Mouse (Mus musculus) midbrain, embryonic 11.5 days (tissue): ENCODE results near the gene Tmem120a. TPM values are rescaled to one million over a fixed set of nuclear protein-coding genes. Genes with fewer than 3 reads are reported as not detected.

Experiments
- ATAC-seq: fragments of 200-750 bp; cut with Nextera tagmentation; 2 replicates; pipeline ENCODE4 v1.8.0; 2017; ENCODE audit warnings: moderate TSS enrichment, moderate library complexity; ENCODE audit not compliant: low FRiP score
- DNase-seq: peaks from one replicate; pipeline ENCODE4 v3.0.0; 2015; ENCODE audit warnings: low spot score; ENCODE audit errors: missing footprints
- H3K27ac ChIP-seq: fragments of 300-500 bp; sonication (generic); 2 replicates; pipeline ENCODE4 v1.5.1; 2014; ENCODE audit warnings: low read depth, low read length
- H3K27me3 ChIP-seq: fragments of 300-500 bp; sonication (generic); 2 replicates; pipeline ENCODE4 v1.6.1; 2014; ENCODE audit warnings: mild to moderate bottlenecking, low read length, moderate library complexity, mixed read lengths; ENCODE audit not compliant: control insufficient read depth, insufficient read depth
- H3K36me3 ChIP-seq: fragments of 300-500 bp; sonication (generic); 2 replicates; pipeline ENCODE4 v1.6.1; 2014; ENCODE audit warnings: mild to moderate bottlenecking, low read length, moderate library complexity, mixed read lengths; ENCODE audit not compliant: control insufficient read depth, insufficient read depth
- H3K4me1 ChIP-seq: fragments of 300-500 bp; sonication (generic); 2 replicates; pipeline ENCODE4 v1.6.1; 2014; ENCODE audit warnings: low read length; ENCODE audit not compliant: control insufficient read depth, insufficient read depth
- H3K4me2 ChIP-seq: fragments of 300-500 bp; sonication (generic); 2 replicates; pipeline ENCODE4 v1.6.1; 2014; ENCODE audit warnings: mild to moderate bottlenecking, moderate library complexity
- H3K4me3 ChIP-seq: fragments of 300-500 bp; sonication (generic); 2 replicates; pipeline ENCODE4 v1.5.1; 2014; ENCODE audit warnings: low read depth, low read length
- H3K9ac ChIP-seq: fragments of 300-500 bp; sonication (generic); 2 replicates; pipeline ENCODE4 v1.6.1; 2014; ENCODE audit warnings: low read length
- H3K9me3 ChIP-seq: fragments of 300-500 bp; sonication (generic); 2 replicates; pipeline ENCODE4 v1.6.1; 2016; ENCODE audit warnings: low read length; ENCODE audit not compliant: control insufficient read depth
- WGBS: fragments of 180-500 bp; shearing (Covaris S2); extraction: QIAGEN DNeasy Blood & Tissue Kit; methylation state at CpG from one replicate; pipeline ENCODE4 v1.1.7; 2014; 5-methylcytosine and 5-hydroxymethylcytosine counted together
- polyA plus RNA-seq: library from polyadenylated mRNA; unstranded; fragments of >200 nt; fragmentation: Nextera tagmentation; extraction: Ambion mirVana; gene quantifications from 2 replicates; pipeline ENCODE4 v1.2.1, GENCODE M21; 2014

The Tmem120a gene
- polyA plus RNA-seq: 57.5 and 59.9 TPM in 2 replicates

GRCm38 (mm10) chr5:135743741-135744609 is at the start of gene Tmem120a:
Tmem120a (minus strand) TSS chr5:135744448.
- peak within 1 kb of the TSS; percentile 94 for H3K4me2 ChIP-seq
- peaks cover 8% of the 10 kb centered on the region; the same call in 1 of the 2 replicates for H3K9me3 ChIP-seq
- peak within 1 kb of the TSS; percentile 91 for H3K4me3 ChIP-seq
- under 1% methylated on average over 60 of the region's 60 CpGs for WGBS
- DNase-seq: peak; percentile 97
- H3K9ac ChIP-seq: peak within 1 kb of the TSS; percentile 80
- no peaks in the 10 kb centered on the region for H3K27me3 ChIP-seq
- peak; percentile 94 for ATAC-seq
- H3K4me1 ChIP-seq: peaks cover 9% of the 10 kb centered on the region
- no peak within 1 kb of the TSS for H3K27ac ChIP-seq
- no peaks in the 10 kb centered on the region for H3K36me3 ChIP-seq

GRCm38 (mm10) chr5:135782901-135783300 is 38.7 kb upstream of the Tmem120a start:
- H3K36me3 ChIP-seq: peaks cover 34% of the 10 kb centered on the region

GRCm38 (mm10) chr5:135780331-135780730 is 36.1 kb upstream of the Tmem120a start:
- no peak for ATAC-seq
- peak; percentile 72 for DNase-seq
- Histone ChIP-seq H3K4me1 (peaks cover 17% of the 10 kb centered on the region), H3K4me2 (no peak overlapping the region), H3K9me3 (no peaks in the 10 kb centered on the region), H3K27ac (no peak overlapping the region), H3K27me3 (no peaks in the 10 kb centered on the region; the same call in 1 of the 2 replicates), H3K4me3 (no peak overlapping the region), H3K9ac (no peak overlapping the region), H3K36me3 (peaks cover 14% of the 10 kb centered on the region)
- WGBS: 82% methylated on average over 8 of the region's 8 CpGs

More at GRCm38 (mm10) chr5:135782901-135783300, 38.7 kb upstream of the Tmem120a start:
- WGBS: 99% methylated on average over 4 of the region's 4 CpGs
- H3K4me2 ChIP-seq: no peak overlapping the region
- DNase-seq (peak; percentile 66), ATAC-seq (no peak)
- no peak overlapping the region for H3K4me3 ChIP-seq
- peaks cover 12% of the 10 kb centered on the region for H3K4me1 ChIP-seq
- no peaks in the 10 kb centered on the region for H3K9me3 ChIP-seq
- no peak overlapping the region for H3K9ac ChIP-seq
- no peaks in the 10 kb centered on the region for H3K27me3 ChIP-seq
- H3K27ac ChIP-seq: no peak overlapping the region

GRCm38 (mm10) chr5:135778471-135779445 is 34.5 kb upstream of the Tmem120a start, which contains the start of gene Mdh2:
Mdh2 (plus strand) TSS chr5:135778480.
- H3K4me3 ChIP-seq: peak within 1 kb of the TSS; percentile 71
- WGBS: 1% methylated on average over 70 of the region's 70 CpGs
- peak; percentile 99 for ATAC-seq
- H3K27me3 ChIP-seq: no peaks in the 10 kb centered on the region; the same call in 1 of the 2 replicates
- peak; percentile 100 for DNase-seq
- peak within 1 kb of the TSS; percentile 84 for H3K4me2 ChIP-seq
- peak within 1 kb of the TSS; percentile 87 for H3K27ac ChIP-seq
- H3K4me1 ChIP-seq: peaks cover 17% of the 10 kb centered on the region
- H3K9me3 ChIP-seq: no peaks in the 10 kb centered on the region
- peaks cover 9% of the 10 kb centered on the region; the same call in 1 of the 2 replicates for H3K36me3 ChIP-seq
- peak within 1 kb of the TSS; percentile 96 for H3K9ac ChIP-seq

GRCm38 (mm10) chr5:135777796-135778470 is 33.7 kb upstream of the Tmem120a start, which contains the start of gene Styxl1:
Styxl1 (minus strand) TSS chr5:135778385.
- Histone ChIP-seq H3K4me1 (peaks cover 17% of the 10 kb centered on the region), H3K9me3 (no peaks in the 10 kb centered on the region), H3K27ac (peak within 1 kb of the TSS; percentile 87), H3K4me3 (peak within 1 kb of the TSS; percentile 71), H3K36me3 (peaks cover 3% of the 10 kb centered on the region; the same call in 1 of the 2 replicates), H3K4me2 (peak within 1 kb of the TSS; percentile 84), H3K27me3 (no peaks in the 10 kb centered on the region; the same call in 1 of the 2 replicates), H3K9ac (peak within 1 kb of the TSS; percentile 96)
- DNase-seq (no peak), ATAC-seq (peak; percentile 94)
- under 1% methylated on average over 45 of the region's 45 CpGs for WGBS

- H3K36me3 ChIP-seq: no peaks in the 10 kb centered on the region
- no peak overlapping the region for H3K4me3 ChIP-seq
- 71% methylated on average over 4 of the region's 4 CpGs for WGBS
- H3K27ac ChIP-seq: no peak overlapping the region
- DNase-seq: no peak
- peak overlapping the region; percentile 9; the same call in 1 of the 2 replicates for H3K9ac ChIP-seq
- H3K4me2 ChIP-seq: no peak overlapping the region
- peaks cover 17% of the 10 kb centered on the region for H3K4me1 ChIP-seq
- no peaks in the 10 kb centered on the region for H3K9me3 ChIP-seq
- H3K27me3 ChIP-seq: no peaks in the 10 kb centered on the region; the same call in 1 of the 2 replicates
- no peak for ATAC-seq
These were observed 32.3 kb upstream of the Tmem120a start for GRCm38 (mm10) chr5:135776546-135776945.

GRCm38 (mm10) chr5:135772519-135772918 is 28.3 kb upstream of the Tmem120a start:
- DNase-seq: peak; percentile 8
- Histone ChIP-seq H3K9ac (no peak overlapping the region), H3K4me1 (peaks cover 3% of the 10 kb centered on the region), H3K4me3 (no peak overlapping the region), H3K9me3 (no peaks in the 10 kb centered on the region), H3K27ac (no peak overlapping the region), H3K27me3 (no peaks in the 10 kb centered on the region; the same call in 1 of the 2 replicates), H3K36me3 (no peaks in the 10 kb centered on the region), H3K4me2 (no peak overlapping the region)
- 77% methylated on average over 3 of the region's 3 CpGs for WGBS
- ATAC-seq: no peak

- no peaks in the 10 kb centered on the region for H3K27me3 ChIP-seq
- H3K9ac ChIP-seq: no peak overlapping the region
- no peak overlapping the region for H3K27ac ChIP-seq
- H3K36me3 ChIP-seq: no peaks in the 10 kb centered on the region
- ATAC-seq (no peak), DNase-seq (no peak)
- no peak overlapping the region for H3K4me3 ChIP-seq
- H3K4me1 ChIP-seq: no peaks in the 10 kb centered on the region
- WGBS: 64% methylated on average over 3 of the region's 3 CpGs
- H3K9me3 ChIP-seq: no peaks in the 10 kb centered on the region
- H3K4me2 ChIP-seq: no peak overlapping the region
These were observed 20.7 kb upstream of the Tmem120a start for GRCm38 (mm10) chr5:135764971-135765370.
